Mouse (Mus musculus) cerebellum, adult (tissue): Measurements from ENCODE around the gene Nfia.

ENCODE experiments used
- ATAC-seq: cut with Nextera tagmentation; 2 replicates; pipeline ENCODE4 v1.9.2; 2017; ENCODE audit warnings: mild to moderate bottlenecking, moderate library complexity, mixed read lengths; ENCODE audit not compliant: insufficient number of reproducible peaks, low FRiP score, low TSS enrichment

Gene Nfia

GRCm38 (mm10) chr4:97830051-97830853, 57.7 kb downstream of the Nfia start:
- no peak for ATAC-seq

DNA sequence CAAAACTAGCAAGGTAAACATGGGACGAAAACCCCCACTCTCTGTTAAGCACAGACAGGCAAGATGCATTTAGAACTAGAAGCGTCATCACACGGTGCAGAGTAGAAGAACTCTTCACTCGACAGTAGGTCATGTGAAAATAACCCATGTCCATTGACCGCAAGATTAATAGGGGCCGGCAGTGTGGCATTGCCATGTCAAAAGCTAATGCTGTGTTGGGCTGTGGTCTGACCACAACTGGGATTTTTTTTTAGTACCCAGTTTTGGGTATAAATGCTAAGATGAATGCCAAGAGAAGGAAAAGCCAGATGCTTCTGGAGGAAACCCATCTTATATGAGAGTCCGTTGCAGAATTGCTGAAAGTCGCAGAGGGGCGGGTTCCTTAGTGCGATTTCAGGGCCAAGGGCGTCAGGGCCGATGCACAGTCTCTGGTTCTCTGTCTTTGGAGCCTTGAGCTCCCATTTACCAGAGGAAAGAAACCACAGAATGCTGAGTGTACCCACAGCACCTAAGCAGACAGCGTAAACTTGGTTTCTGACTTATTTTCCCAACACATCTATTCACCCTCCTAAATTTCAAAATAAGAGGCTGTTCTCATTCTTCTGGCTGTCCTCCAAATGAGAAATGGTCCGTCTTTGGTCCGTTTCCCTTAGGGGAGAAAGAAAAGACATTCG, 58.5 kb downstream of the Nfia start:
- ATAC-seq, result no peak

- ATAC-seq, result no peak
Observed at GRCm38 (mm10) chr4:97831611-97832278, 59.2 kb downstream of the Nfia start.

- no peak for ATAC-seq
Observed at GRCm38 (mm10) chr4:97832279-97832640, 59.7 kb downstream of the Nfia start.

GRCm38 (mm10) chr4:97836812-97837211, 64.3 kb downstream of the Nfia start:
- no peak for ATAC-seq

DNA sequence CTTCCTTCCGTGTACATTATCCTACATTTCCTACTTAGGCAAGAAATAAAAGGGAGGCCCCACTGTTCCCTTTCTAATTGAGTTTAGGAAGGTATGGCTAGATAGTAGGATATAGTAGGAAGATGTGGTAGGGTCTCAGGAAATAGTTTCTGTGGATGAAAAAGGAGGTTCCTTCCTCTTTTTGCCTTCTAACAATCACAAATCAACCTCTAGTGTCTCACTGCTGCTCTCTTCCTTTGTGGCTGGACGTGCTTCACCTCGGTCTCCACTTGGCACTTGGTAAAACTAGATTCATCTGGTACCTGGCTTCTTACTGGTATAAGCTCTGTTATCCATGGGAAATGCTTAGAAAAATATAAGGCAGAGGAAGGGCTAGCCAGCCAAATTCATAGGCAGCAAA, 65.2 kb downstream of the Nfia start:
- no peak for ATAC-seq

DNA sequence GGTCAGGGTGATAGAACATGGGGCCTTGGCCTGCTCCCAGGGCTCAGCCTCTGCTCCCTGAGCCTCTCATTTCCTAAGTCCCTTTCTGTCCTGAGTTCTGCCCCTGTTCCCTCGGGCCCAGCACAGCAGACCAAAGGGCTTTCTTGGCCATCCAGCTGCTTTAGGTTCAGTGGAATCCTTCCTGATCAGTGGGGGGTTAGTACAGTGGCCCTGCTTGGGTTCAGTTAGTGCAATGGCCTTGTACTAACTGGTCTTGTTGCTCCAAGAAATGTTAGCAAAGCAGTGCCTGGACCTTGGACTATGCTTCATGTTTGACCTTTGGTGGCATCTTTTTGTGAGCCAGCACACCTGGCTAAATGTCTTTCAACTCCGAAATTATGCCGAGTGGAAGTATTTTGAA, 66.1 kb downstream of the Nfia start:
- ATAC-seq, result no peak

GRCm38 (mm10) chr4:97839406-97840101, 67.0 kb downstream of the Nfia start:
- ATAC-seq, result no peak

DNA sequence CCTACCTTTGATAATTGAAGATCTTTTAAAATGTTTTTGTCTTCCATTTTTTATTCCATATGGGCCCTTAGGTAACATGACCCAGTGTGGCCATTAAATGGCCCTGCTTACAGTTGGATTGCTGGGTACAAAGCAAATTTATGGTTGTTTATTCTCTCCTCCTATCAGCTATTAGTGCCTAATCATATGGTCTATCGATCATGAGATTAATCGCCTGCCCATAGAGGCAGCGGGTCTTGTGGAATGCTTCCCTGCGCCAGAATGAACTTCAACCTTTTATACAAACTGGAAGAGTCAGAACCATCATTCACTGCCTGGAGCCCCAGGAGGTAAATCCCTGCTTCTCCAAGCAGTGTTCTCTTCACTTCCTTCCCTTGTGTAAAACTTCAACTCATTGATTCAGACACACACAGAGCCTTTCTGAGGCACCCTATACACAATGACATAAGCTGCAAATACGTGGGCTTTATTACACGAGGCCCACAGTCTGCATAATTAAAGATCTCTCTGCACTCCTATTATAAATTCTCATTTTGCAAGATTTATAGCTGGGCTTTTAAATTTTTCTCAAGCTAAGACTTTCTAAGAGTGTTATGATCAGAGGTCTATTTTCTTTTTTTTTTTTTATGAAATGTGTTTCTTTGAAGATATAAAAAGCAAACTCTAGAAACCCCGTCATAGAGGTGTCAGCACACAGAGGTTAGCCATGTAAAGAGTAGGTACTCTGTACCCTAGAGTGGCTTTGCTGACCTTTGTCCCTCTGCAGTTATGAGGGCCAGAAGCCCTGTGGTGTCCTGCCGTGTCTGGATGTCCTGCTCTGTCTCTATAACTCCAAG, 67.9 kb downstream of the Nfia start:
- ATAC-seq, result no peak

DNA sequence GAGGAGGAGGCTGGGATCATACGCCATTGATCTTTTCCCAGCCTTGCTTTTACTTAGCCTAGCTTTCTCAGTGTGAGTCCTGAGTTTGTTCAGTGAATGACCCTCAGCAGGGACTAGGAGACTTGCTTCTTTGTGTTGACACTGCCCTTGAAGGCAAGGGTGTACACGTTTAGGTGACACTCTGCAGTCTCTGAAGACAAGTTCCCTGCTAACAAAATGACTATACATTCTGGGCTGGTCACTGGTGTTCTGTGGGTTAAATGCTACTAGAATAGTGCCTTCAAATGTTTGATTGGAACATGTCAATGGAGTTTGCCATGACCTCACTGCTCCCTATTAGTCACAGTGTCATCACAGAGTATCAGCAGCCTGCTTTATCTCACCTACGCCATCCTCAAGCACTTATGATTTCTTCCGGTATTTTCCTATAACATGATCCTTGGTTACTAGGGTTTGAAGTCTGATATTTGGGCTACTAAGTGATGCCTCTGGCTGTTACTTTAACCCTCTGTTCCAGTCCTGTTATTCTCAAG, 68.6 kb downstream of the Nfia start:
- no peak for ATAC-seq

- ATAC-seq, result no peak
Observed at GRCm38 (mm10) chr4:97841745-97842144, 69.2 kb downstream of the Nfia start.

- no peak for ATAC-seq
Observed at GRCm38 (mm10) chr4:97843981-97844690, 71.6 kb downstream of the Nfia start.

DNA sequence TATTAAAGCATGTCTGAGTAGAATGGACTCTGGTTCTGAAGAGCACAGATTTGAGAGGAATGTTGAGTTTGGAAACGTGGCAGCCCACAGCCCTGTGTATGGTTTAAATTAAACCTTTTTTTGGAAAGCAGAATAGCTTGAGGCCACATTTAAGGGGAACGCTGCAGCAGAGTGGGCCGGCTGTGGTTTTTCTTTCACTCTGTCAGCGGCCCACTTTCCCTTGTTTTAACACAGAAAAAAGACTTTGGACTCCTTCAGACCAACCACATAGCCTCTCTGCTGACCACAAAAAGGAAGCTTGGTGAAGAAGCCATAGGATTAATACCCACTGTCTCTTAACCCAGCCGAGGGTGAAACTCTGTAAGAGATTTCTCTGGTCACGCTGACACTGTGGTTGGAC, 72.4 kb downstream of the Nfia start:
- no peak for ATAC-seq

GRCm38 (mm10) chr4:97847653-97848052, 75.1 kb downstream of the Nfia start:
- no peak for ATAC-seq

GRCm38 (mm10) chr4:97850991-97851390, 78.5 kb downstream of the Nfia start:
- no peak for ATAC-seq

- ATAC-seq, result no peak
Observed at GRCm38 (mm10) chr4:97851698-97852097, 79.2 kb downstream of the Nfia start.

DNA sequence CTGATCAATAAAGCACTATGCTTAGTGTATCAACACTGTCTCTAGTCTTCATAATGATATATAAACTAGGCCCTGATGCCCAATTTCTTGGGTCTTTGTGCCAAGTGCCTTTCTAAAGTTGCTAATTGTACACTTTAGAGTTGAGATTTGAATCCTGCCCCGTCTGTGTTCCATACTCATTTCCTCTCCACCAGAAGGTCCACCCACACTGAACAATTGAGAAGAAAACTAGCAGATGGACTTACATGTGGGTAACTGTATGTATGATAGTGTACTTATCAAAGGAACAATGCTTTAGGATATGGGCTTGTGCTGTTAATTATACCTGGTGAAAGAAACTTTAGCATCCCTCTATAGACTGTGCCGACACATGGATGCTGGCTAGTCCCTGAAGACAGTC, 80.1 kb downstream of the Nfia start:
- ATAC-seq, result no peak

- no peak for ATAC-seq
Observed at GRCm38 (mm10) chr4:97854779-97855178, 82.2 kb downstream of the Nfia start.

- ATAC-seq, result no peak
Observed at GRCm38 (mm10) chr4:97855712-97856420, 83.3 kb downstream of the Nfia start.
